Mouse (Mus musculus): ENCODE measurements around the gene Dennd2d. TPM values are rescaled to one million over a fixed set of nuclear protein-coding genes. Genes with fewer than 3 reads are reported as not detected.
A peak's percentile ranks its signal among the peaks of the same experiment; 100 is the strongest.

The Dennd2d gene
- polyA plus RNA-seq, 2 experiments, result 2.1 to 4.0 TPM

GRCm38 (mm10) chr3:106547924-106548539, 65.8 kb downstream of the Dennd2d start:
- Histone ChIP-seq H3K27me3 (ENCODE audit: control insufficient read depth, insufficient read depth, low read length) (no peaks in the 10 kb centered on the region), H3K36me3 (replicated peaks; ENCODE audit: control insufficient read depth, insufficient read depth, low read depth) (0 out of 2 replicates have a peak, but pooled peaks cover 2% of the 10 kb centered on the region), H3K4me2 (ENCODE audit: low read depth) (peak overlapping the region; percentile 79), H3K27ac (peak overlapping the region; percentile 43; the same call in 1 of the 2 replicates), H3K4me3 (ENCODE audit: insufficient read depth in 1 of 2, low read depth in 2 of 2, low read length in 2 of 2) (peak overlapping the region; percentile 78 to 86), H3K4me1 (replicated peaks; ENCODE audit: control insufficient read depth in 2 of 2, insufficient read depth in 2 of 2, low read length in 1 of 2) (peaks cover 8 to 10% of the 10 kb centered on the region in 2 experiments; a peak in 3 of 4 replicates), H3K9me3 (ENCODE audit: control insufficient read depth, low read length) (no peaks in the 10 kb centered on the region), H3K9ac (replicated peaks) (peak overlapping the region; percentile 75)
- under 1% methylated on average over 27 of the region's 27 CpGs for WGBS (ENCODE audit: insufficient replicate concordance)
- DNase-seq (ENCODE audit: low read depth in 3 of 3, low spot score in 3 of 3), result peak in 2 of 3 experiments; percentile 28 to 37
- ATAC-seq (ENCODE audit: insufficient read depth), result peak; percentile 29
- TF ChIP-seq CTCF (IDR thresholded peaks at IDR 0.05; ENCODE audit: low read depth) (no peak), EP300 (IDR thresholded peaks at IDR 0.05; ENCODE audit: low read depth) (no peak)

DNA sequence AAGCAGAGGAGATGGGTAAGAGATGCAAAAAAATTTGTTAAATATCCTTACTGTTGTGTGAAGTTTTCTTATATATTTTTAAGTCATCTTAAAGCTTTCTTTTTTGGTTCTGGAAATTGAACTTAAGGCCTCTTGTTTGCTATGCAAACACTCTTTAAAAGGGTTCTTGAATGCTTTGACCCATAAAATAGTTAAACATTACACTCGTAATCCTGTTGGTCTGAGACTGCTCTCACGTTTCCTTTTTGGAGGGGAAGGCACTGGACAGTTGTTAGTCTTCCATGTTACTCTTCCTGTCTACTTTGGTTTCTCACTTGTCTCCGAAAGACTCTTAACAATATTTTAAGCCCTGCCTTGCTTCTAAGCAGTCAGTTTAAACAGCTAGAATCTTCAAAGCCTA, 66.8 kb downstream of the Dennd2d start:
- Histone ChIP-seq H3K9ac (replicated peaks) (no peak overlapping the region), H3K4me3 (ENCODE audit: insufficient read depth in 1 of 2, low read depth in 2 of 2, low read length in 2 of 2) (no peak overlapping the region), H3K4me2 (ENCODE audit: low read depth) (peak overlapping the region; percentile 79; the same call in 1 of the 2 replicates), H3K9me3 (ENCODE audit: control insufficient read depth, low read length) (no peaks in the 10 kb centered on the region), H3K4me1 (replicated peaks; ENCODE audit: control insufficient read depth in 2 of 2, insufficient read depth in 2 of 2, low read length in 1 of 2) (peaks cover 8 to 10% of the 10 kb centered on the region in 2 experiments; a peak in 3 of 4 replicates), H3K36me3 (replicated peaks; ENCODE audit: control insufficient read depth, insufficient read depth, low read depth) (0 out of 2 replicates have a peak, but pooled peaks cover 2% of the 10 kb centered on the region), H3K27me3 (ENCODE audit: control insufficient read depth, insufficient read depth, low read length) (no peaks in the 10 kb centered on the region), H3K27ac (no peak overlapping the region)
- no peak for TF ChIP-seq EP300 (IDR thresholded peaks at IDR 0.05; ENCODE audit: low read depth)
- TF ChIP-seq CTCF (IDR thresholded peaks at IDR 0.05; ENCODE audit: low read depth), result no peak
- 41% methylated on average over 3 of the region's 3 CpGs for WGBS (ENCODE audit: insufficient replicate concordance)
- ATAC-seq (ENCODE audit: insufficient read depth) (no peak), DNase-seq (ENCODE audit: low read depth in 3 of 3, low spot score in 3 of 3) (no peak)

Other genes with a start within 250 kb of the Dennd2d start
- 0.04 and 0.08 TPM in 2 replicates for gene Chil6, start 76.2 kb upstream of the Dennd2d start, polyA plus RNA-seq (2012; rRNA removed)
- not detected in 2 replicates for gene Chil6, start 76.2 kb upstream of the Dennd2d start, polyA plus RNA-seq (2014; fragmentation: Nextera tagmentation; extraction: Ambion mirVana)
- 14.3 and 15.8 TPM in 2 replicates for gene Dram2, start 65.4 kb downstream of the Dennd2d start, polyA plus RNA-seq (2012; rRNA removed)
- 28.3 and 29.9 TPM in 2 replicates for gene Dram2, start 65.4 kb downstream of the Dennd2d start, polyA plus RNA-seq (2014; fragmentation: Nextera tagmentation; extraction: Ambion mirVana)
- gene Cept1, start 65.4 kb downstream of the Dennd2d start, polyA plus RNA-seq (2012; rRNA removed), result 10.1 and 10.8 TPM in 2 replicates
- 27.1 and 27.6 TPM in 2 replicates for gene Cept1, start 65.4 kb downstream of the Dennd2d start, polyA plus RNA-seq (2014; fragmentation: Nextera tagmentation; extraction: Ambion mirVana)
- 1.7 and 3.0 TPM in 2 replicates for gene Lrif1, start 202.6 kb downstream of the Dennd2d start, polyA plus RNA-seq (2012; rRNA removed)
- 4.0 and 4.4 TPM in 2 replicates for gene Lrif1, start 202.6 kb downstream of the Dennd2d start, polyA plus RNA-seq (2014; fragmentation: Nextera tagmentation; extraction: Ambion mirVana)

Data from liver, embryonic 14.5 days (tissue).